Mouse (Mus musculus) liver, embryonic 14.5 days (tissue): ENCODE data around the gene Ssbp3.

Source experiments
- CTCF ChIP-seq: IDR thresholded peaks from 2 replicates; pipeline ENCODE4 v1.5.1; 2016; ENCODE audit warnings: antibody characterized with exemption, low read depth, control low read depth
- EP300 ChIP-seq: IDR thresholded peaks from 2 replicates; pipeline ENCODE4 v1.6.1; 2016; ENCODE audit warnings: antibody characterized with exemption, low read depth

DNA sequence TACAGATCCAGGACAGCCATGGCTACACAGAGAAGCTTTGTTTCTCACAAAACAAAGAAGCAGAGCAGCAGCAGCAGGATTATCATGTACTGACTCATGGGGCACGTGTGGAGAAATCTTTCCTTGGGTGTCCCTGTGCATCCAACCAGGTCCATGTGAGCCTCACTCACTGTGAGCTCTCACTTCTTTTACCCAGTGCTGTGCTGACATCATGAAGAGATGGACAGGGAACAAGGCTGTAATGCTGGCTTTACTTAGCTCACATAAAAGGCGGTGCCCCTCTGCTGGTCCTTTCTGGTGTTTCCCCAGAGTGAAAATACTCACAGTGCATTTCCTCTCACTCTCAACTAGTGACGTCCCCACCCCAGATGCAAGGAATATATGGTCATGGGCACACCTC lies 111.0 kb downstream of the Ssbp3 start:
- TF ChIP-seq CTCF (no peak), EP300 (no peak)
